Mouse (Mus musculus) splenic B cell, adult 2 months (primary cell): Measurements from ENCODE around the gene Gm3435.
A peak's percentile ranks its signal among the peaks of the same experiment; 100 is the strongest.
"Not testable (repeated sequence)": the region's sequence is repeated elsewhere in the genome, so short reads cannot be mapped to it uniquely, and the experiment has no call there.

Experiments used
- DNase-seq: peaks from one replicate; pipeline ENCODE4 v3.0.0-alpha.2; 2011; ENCODE audit warnings: low read depth, low spot score
- H3K27me3 ChIP-seq: 2 replicates; pipeline ENCODE4 v1.6.1; 2012; ENCODE audit warnings: mild to moderate bottlenecking, low read length, moderate library complexity, mixed read lengths; ENCODE audit not compliant: control insufficient read depth, poor library complexity, insufficient read depth, severe bottlenecking
- H3K36me3 ChIP-seq: 2 replicates; pipeline ENCODE4 v1.6.1; 2012; ENCODE audit warnings: mild to moderate bottlenecking, low read length, moderate library complexity, mixed read lengths; ENCODE audit not compliant: control insufficient read depth, poor library complexity, insufficient read depth, severe bottlenecking

Gene Gm3435

DNA sequence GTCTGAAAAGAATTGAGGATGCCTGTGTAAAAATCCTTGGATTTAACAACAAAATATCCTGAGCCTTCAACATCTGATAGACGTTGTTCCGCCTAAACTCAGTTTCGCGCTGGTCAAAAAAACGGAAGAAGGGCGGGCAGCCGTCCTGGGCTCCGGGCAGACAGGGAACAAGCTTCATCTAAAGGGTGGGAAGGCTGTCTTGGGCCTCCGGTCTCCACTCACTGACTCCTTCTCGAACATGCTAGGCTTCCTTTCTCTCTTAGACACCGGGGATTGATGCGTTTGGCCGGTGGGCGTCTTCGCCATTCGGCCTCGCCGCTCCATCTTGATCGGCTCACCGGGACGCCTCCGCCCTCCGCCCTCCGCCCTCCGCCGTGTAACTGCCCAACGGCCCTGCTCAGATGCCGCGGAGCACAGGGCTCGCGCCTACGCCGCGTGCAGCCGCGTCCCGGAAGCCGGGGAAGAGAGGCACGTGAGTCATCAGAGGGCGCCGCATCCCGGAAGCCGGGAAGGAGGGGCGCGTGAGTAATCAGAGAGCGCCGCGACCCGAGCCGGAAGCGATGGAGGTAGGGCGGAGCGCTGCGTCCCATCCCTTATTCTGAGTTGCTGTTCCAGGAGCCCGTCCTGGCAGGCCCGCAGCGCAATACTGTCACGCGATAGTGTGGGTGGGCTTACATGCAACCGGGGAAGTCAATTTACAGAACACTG lies at the start of gene Gm3435:
TSS of gene Gm3435 (plus strand) at position 471 of the 708 bp plus-strand sequence.
- not testable (repeated sequence) for DNase-seq, H3K36me3 ChIP-seq

DNA sequence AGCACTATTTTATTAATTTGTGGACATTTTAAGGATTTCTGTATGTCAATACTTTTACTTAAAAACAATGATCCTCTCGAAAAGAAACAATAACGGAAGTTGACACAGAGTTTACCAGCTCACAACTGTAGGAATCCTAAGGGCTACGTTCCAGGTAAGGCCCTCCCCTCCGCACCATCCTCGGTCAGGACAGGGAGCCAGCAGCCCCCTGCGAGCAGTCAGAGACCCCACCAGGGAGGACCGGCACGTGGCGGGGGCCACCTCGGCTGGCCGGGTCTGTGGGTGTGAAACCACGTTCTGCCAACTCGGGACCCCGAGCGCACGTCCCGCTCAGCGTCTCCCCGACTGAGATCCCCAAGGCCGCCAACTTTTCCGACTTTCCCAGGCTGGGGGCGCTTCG lies 49.5 kb upstream of the Gm3435 start:
- no peaks in the 10 kb centered on the region for H3K36me3 ChIP-seq
- DNase-seq, result peak; percentile 16
- no peaks in the 10 kb centered on the region for H3K27me3 ChIP-seq

More for the DNA sequence above, at the start of gene Gm3435:
- H3K27me3 ChIP-seq, result not testable (repeated sequence)

GRCm38 (mm10) chr17:14960951-14961556 lies 48.9 kb upstream of the Gm3435 start, which contains the start of gene Phf10:
TSS of gene Phf10 (minus strand) at chr17:14961273.
- not testable (repeated sequence) for H3K36me3 ChIP-seq, H3K27me3 ChIP-seq
- peak; percentile 49 for DNase-seq

- DNase-seq, H3K36me3 ChIP-seq, H3K27me3 ChIP-seq: not testable (repeated sequence)
Observed at GRCm38 (mm10) chr17:14961557-14962154, 48.3 kb upstream of the Gm3435 start.

GRCm38 (mm10) chr17:14968373-14968913 lies 41.5 kb upstream of the Gm3435 start:
- not testable (repeated sequence) for DNase-seq, H3K36me3 ChIP-seq, H3K27me3 ChIP-seq

GRCm38 (mm10) chr17:14977718-14978361 lies 32.1 kb upstream of the Gm3435 start:
- not testable (repeated sequence) for DNase-seq, H3K36me3 ChIP-seq, H3K27me3 ChIP-seq

- not testable (repeated sequence) for H3K27me3 ChIP-seq, H3K36me3 ChIP-seq, DNase-seq
Observed at GRCm38 (mm10) chr17:14978362-14979038, 31.5 kb upstream of the Gm3435 start, which contains the start of the genes 9030025P20Rik and Gm3417. TSS of gene 9030025P20Rik (plus strand) at chr17:14978468. TSS of gene Gm3417 (minus strand) at chr17:14978790.

GRCm38 (mm10) chr17:14990116-14990702 lies 19.8 kb upstream of the Gm3435 start:
- not testable (repeated sequence) for H3K27me3 ChIP-seq, H3K36me3 ChIP-seq, DNase-seq

DNA sequence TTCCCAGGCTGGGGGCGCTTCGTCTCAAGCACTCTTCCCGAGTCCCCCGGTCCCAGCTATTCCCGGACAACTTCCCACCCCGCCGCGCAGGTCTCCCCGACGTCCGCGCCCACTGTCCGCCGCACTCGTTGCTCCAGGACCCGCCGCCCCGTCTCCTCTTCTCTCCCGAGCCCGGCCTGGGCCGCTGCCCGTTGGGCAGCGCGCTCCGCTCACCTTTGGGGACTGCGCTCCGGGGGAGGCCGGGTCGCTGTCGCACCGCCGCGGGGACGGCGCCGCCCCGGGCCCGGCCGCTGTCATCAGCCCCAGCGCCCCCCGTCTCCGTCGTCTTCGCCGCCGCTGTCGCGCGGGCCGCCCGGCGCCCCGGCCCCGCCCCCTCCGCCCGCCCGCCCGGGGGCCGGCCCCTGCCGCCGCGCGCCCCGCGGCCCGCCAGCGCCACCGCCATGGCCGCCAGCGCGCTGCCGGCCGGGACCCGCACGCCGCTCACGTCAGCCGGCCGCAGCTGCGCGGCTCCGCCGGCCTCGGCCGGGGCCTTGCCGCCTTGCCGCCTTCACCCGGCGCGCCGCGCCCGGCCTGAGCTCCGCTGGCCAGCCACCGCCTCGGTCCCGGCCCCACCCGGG lies 17.3 kb upstream of the Gm3435 start:
- not testable (repeated sequence) for DNase-seq, H3K27me3 ChIP-seq, H3K36me3 ChIP-seq

GRCm38 (mm10) chr17:14993139-14993832 lies 16.7 kb upstream of the Gm3435 start:
- H3K27me3 ChIP-seq, DNase-seq, H3K36me3 ChIP-seq: not testable (repeated sequence)

DNA sequence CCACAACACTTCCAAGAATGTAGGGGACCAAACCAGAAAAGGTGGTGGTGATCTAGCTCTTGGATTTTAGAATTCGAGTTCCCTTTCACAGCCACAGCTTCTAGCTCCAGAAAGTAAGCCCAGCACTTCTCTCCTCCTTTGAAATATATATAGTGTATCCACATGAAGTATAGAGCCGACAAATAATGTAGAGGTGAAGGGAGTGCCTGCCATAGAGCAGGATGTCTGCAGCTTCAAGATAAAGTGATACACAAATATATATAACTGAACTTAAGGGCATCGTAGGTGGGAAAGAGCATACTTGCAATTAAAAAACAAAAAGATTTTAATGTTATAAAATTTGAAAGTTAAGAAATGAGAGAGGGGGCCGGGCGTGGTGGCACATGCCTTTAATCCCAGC lies 15.8 kb upstream of the Gm3435 start:
- not testable (repeated sequence) for DNase-seq, H3K27me3 ChIP-seq, H3K36me3 ChIP-seq

DNA sequence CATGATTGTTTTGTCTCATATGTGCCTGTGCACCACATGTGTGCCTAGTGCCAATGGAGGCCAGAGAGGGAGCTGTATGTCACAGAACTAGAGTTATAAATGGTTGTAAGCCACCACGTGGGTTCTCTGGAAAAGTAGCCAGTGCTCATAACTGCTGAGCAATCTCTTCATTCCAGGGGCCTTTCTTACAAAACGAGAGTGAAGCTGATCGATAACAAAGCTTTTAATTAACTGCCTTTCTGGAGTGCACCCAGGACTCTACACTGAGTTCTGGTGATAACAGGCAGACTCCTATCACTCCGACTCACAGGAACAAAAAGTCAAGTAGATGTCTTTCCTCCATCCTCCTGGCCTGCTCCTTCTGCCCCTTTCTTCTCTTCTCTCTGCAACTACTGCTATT lies 9.9 kb upstream of the Gm3435 start:
- H3K36me3 ChIP-seq, H3K27me3 ChIP-seq, DNase-seq: not testable (repeated sequence)

GRCm38 (mm10) chr17:15009088-15009487 lies 888 bp upstream of the Gm3435 start:
- not testable (repeated sequence) for H3K27me3 ChIP-seq, H3K36me3 ChIP-seq, DNase-seq
